Mouse (Mus musculus): ENCODE results near the gene Hist3h2ba.

The Hist3h2ba gene

DNA sequence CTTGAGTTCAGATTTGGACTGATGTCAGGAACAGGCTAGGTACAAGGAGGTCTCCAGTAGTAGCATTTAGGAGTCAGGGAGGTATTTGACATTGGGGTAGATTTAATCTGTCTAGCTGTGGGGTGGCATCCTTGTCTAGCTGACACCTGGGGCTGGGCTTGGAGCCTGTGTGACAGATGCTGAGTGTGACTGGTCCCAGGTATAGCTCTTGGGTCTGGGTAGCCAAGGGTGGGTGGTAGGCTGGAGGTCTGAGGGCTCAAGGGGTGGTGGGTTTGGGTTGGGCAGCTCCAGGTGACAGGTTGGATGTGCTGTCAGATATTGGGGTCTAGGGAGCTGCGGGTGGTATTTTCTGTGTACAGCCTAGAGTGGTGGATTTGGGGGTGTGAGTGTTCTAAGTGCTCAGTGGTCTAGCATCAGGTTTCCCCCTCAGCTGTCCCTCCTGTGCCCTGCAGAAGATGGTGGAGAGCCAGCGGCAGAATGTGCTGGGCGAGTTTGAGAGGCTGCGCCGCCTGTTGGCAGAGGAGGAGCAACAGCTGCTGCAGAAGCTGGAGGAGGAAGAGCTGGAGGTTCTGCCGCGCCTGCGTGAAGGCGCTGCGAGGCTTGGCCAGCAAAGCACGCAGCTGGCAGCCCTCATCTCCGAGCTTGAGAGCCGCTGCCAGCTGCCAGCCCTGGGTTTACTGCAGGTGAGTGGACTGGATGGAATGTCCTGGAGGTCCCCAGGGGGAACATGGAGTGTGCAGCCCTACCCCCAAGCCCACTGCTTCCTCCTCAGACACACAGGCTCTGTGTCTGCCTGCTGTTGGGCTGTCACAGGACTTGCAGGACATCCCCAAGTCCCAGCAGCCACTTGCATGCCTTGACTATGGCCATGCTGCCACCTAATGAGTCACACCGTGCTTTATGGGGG is 33.1 kb downstream of the Hist3h2ba start:
- ChIA-PET CTCF (interaction anchor here (0.5 to 4.1 kb wide), 39 partner anchors 8 to 856 kb away, joined by 3 to 22 read pairs (median 3); partner anchors contain the start of genes Hist3h2a (in 1 of the 4), Hist3h2ba (in 1 of the 4), Rnf187 (in 1 of the 4) and Trim17 (in 1 of the 4)), POLR2A (interaction anchor here (0.6 to 7.9 kb wide), 20 partner anchors 8 to 246 kb away, joined by 3 to 133 read pairs (median 4); partner anchors contain the start of genes Hist3h2a (in 3 of the 4), Trim17 (in 3 of the 4) and Hist3h2ba (in 1 of the 4))

DNA sequence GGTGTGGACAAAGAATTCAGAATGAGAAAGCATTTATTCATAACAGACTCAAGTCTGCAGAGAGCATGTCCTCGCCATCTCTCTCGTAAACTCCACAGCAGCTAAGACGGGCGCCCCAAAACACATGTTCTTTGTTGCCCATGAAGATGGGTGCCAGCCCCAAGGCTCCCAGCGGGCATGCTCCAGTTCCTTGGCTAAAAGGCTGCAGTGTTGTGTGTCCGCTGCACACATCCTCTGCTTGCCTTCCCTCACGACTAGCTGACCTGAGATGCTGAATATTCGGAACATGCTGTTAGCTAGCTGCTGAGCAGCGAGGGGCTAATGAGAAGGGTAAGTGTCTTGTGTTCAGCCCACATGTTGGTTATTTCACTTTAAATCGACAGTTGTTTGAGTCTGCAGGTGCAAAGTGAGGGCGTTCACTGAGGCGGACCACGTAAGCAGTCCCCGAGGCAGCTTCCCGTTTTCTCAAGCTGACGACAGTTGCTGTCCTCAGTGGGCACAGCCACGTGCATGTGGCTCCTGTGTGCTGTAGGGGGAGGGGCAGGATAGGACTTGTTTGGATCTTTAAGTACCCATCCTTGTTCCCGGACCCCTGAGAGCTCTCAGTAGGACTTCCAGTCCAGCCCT is 33.9 kb downstream of the Hist3h2ba start:
- POLR2A ChIA-PET: interaction anchor here (1.0 to 7.9 kb wide), 13 partner anchors 8 to 245 kb away, joined by 3 to 133 read pairs (median 4); partner anchors contain the start of genes Hist3h2a (in 3 of the 4), Trim17 (in 3 of the 4) and Hist3h2ba (in 1 of the 4)
- CTCF ChIA-PET: interaction anchor here (0.6 to 4.1 kb wide), 33 partner anchors 7 to 320 kb away, joined by 3 to 22 read pairs (median 4); partner anchors contain the start of genes Hist3h2a (in 1 of the 4), Hist3h2ba (in 1 of the 4), Rnf187 (in 1 of the 4) and Trim17 (in 1 of the 4)

DNA sequence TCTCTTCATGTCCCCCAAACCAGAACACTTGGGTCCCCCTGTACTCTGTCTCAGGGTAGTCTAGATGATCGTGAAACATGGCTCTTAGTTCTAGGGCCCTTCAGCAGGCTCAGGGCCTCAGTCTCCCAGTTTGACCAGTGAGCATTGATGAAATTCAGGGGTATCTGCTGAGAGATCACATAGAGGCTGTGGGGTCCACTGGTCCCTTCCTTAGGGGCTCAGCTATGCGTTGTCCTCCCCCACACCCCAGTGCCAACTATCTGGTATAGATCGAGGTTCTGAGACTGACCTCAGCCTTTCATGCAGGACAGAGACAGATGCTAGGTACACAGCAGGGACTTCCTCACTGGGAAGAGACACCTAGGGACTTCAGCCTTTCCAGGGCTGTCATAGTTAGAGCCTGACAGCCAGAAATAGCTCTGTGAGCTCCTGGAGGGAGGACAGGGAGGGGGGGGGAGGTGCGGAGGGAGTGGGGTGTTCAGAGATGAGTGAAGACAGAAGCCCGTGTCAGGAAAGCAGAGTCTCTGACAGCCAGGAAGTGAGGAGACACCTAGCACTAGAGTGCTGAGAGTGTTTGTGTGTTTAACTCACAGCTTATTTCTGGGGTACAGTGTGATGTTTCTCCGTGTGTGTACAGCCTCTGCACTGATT is 35.1 kb downstream of the Hist3h2ba start:
- POLR2A ChIA-PET: interaction anchor here in 3 of 4 experiments (0.6 to 7.9 kb wide), 9 partner anchors 8 to 1041 kb away, joined by 3 to 133 read pairs (median 4); partner anchors contain the start of genes Hist3h2a (in 1 of the 3) and Trim17 (in 1 of the 3)

GRCm38 (mm10) chr11:58984657-58985056 is 35.9 kb downstream of the Hist3h2ba start:
- ChIA-PET CTCF (interaction anchor here in 2 of 4 experiments (0.6 to 1.4 kb wide), 2 partner anchors 70 to 233 kb away, joined by 3 read pairs; no protein-coding TSS in a partner anchor), POLR2A (interaction anchor here in 3 of 4 experiments (0.6 to 1.3 kb wide), 7 partner anchors 8 to 1041 kb away, joined by 3 to 6 read pairs (median 3); no protein-coding TSS in a partner anchor)

More for the DNA sequence above, 35.1 kb downstream of the Hist3h2ba start:
- CTCF ChIA-PET: interaction anchor here in 2 of 4 experiments (1.2 to 1.4 kb wide), 2 partner anchors 14 to 69 kb away, joined by 3 read pairs; no protein-coding TSS in a partner anchor

DNA sequence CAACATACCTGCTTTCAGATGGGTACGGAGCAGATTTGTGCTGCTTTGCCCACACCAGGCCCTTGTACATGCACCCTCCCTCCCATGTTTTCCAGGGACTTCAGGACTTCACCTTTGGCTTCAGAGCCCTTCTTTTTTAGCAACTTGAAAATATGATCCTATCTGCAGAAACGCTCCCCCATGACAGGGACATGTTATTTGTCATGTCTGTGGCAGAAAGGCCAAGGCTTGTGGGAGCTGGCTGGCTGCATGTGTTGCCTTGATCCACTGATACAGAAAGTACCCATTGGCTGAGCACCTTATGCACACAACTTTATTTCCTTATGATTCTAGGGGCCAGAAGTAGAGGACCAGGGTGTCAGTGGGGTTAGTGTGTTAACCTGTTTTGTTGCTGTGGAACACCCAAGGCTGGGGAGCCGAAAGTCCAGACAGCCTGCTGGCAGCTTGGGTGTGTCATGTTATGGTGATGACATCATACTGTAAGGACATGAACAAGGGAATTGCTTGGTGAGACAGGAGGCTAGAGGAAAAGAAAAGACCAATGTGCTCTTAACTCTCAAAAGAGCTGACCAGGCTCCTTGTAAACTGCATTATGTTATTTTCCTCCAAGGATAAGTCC is 36.7 kb downstream of the Hist3h2ba start:
- CTCF ChIA-PET: interaction anchor here in 2 of 4 experiments (0.6 to 1.5 kb wide), 2 partner anchors 23 to 232 kb away, joined by 3 read pairs; no protein-coding TSS in a partner anchor
- POLR2A ChIA-PET: interaction anchor here in 1 of 4 experiments (2.0 kb wide), 1 partner anchor 16 kb away, joined by 5 read pairs; no protein-coding TSS in a partner anchor

GRCm38 (mm10) chr11:58989166-58989565 is 40.4 kb downstream of the Hist3h2ba start:
- ChIA-PET CTCF (interaction anchor here in 2 of 4 experiments (1.3 to 2.3 kb wide), 3 partner anchors 7 to 11 kb away, joined by 3 to 11 read pairs (median 5); partner anchors contain the start of gene Trim11 (in 1 of the 2)), POLR2A (interaction anchor here in 3 of 4 experiments (0.6 to 5.7 kb wide), 14 partner anchors 7 to 218 kb away, joined by 3 to 32 read pairs (median 4); partner anchors contain the start of genes Trim11 (in 3 of the 3), Hist3h2a (in 2 of the 3) and Trim17 (in 2 of the 3))

- POLR2A ChIA-PET: interaction anchor here (0.6 to 5.7 kb wide), 19 partner anchors 8 to 103 kb away, joined by 3 to 32 read pairs (median 3); partner anchors contain the start of genes Trim11 (in 3 of the 4), Hist3h2a (in 2 of the 4) and Trim17 (in 2 of the 4)
- CTCF ChIA-PET: interaction anchor here in 2 of 4 experiments (0.7 to 2.3 kb wide), 7 partner anchors 8 to 75 kb away, joined by 3 to 11 read pairs (median 3); partner anchors contain the start of gene Trim11 (in 2 of the 2)
Measured at GRCm38 (mm10) chr11:58990141-58990540, 41.4 kb downstream of the Hist3h2ba start.

DNA sequence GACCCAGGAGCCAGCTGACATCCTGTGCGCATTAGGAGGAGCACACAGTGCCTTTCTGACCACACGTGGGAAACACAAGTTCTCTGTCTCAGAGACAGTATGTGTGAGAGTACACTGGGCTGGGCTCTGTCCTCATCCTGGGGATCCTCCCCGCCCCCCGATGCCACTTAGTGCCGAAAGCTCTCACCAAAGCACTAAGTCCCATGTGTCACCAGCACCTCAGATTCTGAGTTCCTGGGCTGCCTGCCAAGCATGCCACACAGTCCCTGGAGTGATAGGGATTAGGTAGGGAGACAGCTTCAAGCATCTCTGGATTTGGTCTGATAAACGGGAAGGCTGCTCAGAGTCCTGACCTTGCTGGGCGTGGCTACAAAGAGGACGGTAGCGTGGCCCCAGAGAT is 42.1 kb downstream of the Hist3h2ba start:
- ChIA-PET POLR2A (interaction anchor here (0.6 to 5.7 kb wide), 15 partner anchors 9 to 104 kb away, joined by 3 to 32 read pairs (median 4); partner anchors contain the start of genes Trim11 (in 3 of the 4), Hist3h2a (in 2 of the 4) and Trim17 (in 2 of the 4)), CTCF (interaction anchor here in 2 of 4 experiments (0.6 to 2.3 kb wide), 6 partner anchors 9 to 224 kb away, joined by 3 to 11 read pairs (median 3); partner anchors contain the start of gene Trim11 (in 1 of the 2))

- ChIA-PET POLR2A (interaction anchor here (0.9 to 5.7 kb wide), 13 partner anchors 8 to 216 kb away, joined by 3 to 32 read pairs (median 6); partner anchors contain the start of gene Trim11 (in 3 of the 4)), CTCF (interaction anchor here in 3 of 4 experiments (0.5 to 1.7 kb wide), 4 partner anchors 10 to 78 kb away, joined by 3 to 7 read pairs (median 4); no protein-coding TSS in a partner anchor)
Measured at GRCm38 (mm10) chr11:58991911-58992310, 43.2 kb downstream of the Hist3h2ba start.

GRCm38 (mm10) chr11:58993091-58993670 is 44.5 kb downstream of the Hist3h2ba start:
- POLR2A ChIA-PET: interaction anchor here in 3 of 4 experiments (1.1 to 3.8 kb wide), 12 partner anchors 8 to 214 kb away, joined by 3 to 26 read pairs (median 7); partner anchors contain the start of gene Trim11 (in 3 of the 3)
- CTCF ChIA-PET: interaction anchor here (0.6 to 1.8 kb wide), 7 partner anchors 11 to 190 kb away, joined by 3 to 11 read pairs (median 3); partner anchors contain the start of genes Gjc2 (in 1 of the 4) and Rnf187 (in 1 of the 4)

GRCm38 (mm10) chr11:58994337-58994826 is 45.7 kb downstream of the Hist3h2ba start:
- ChIA-PET CTCF (interaction anchor here in 3 of 4 experiments (1.0 to 1.8 kb wide), 10 partner anchors 12 to 304 kb away, joined by 3 to 11 read pairs (median 3); partner anchors contain the start of gene Trim11 (in 1 of the 3)), POLR2A (interaction anchor here in 3 of 4 experiments (0.6 to 3.8 kb wide), 24 partner anchors 9 to 230 kb away, joined by 3 to 26 read pairs (median 3); partner anchors contain the start of genes Hist3h2a (in 2 of the 3), Trim11 (in 2 of the 3), Trim17 (in 2 of the 3) and Iba57 (in 1 of the 3))

- POLR2A ChIA-PET: interaction anchor here in 3 of 4 experiments (0.6 to 3.8 kb wide), 20 partner anchors 8 to 229 kb away, joined by 3 to 26 read pairs (median 4); partner anchors contain the start of genes Hist3h2a (in 2 of the 3), Trim11 (in 2 of the 3), Trim17 (in 2 of the 3) and Hist3h2ba (in 1 of the 3)
- CTCF ChIA-PET: interaction anchor here (1.0 to 1.8 kb wide), 12 partner anchors 13 to 303 kb away, joined by 3 to 11 read pairs (median 3); partner anchors contain the start of gene Trim11 (in 1 of the 4)
Measured at GRCm38 (mm10) chr11:58995061-58995806, 46.5 kb downstream of the Hist3h2ba start.

GRCm38 (mm10) chr11:58995807-58996370 is 47.2 kb downstream of the Hist3h2ba start:
- ChIA-PET CTCF (interaction anchor here in 3 of 4 experiments (1.1 to 1.4 kb wide), 4 partner anchors 14 to 89 kb away, joined by 3 to 5 read pairs (median 3); no protein-coding TSS in a partner anchor), POLR2A (interaction anchor here in 2 of 4 experiments (1.1 to 3.8 kb wide), 5 partner anchors 17 to 47 kb away, joined by 3 to 26 read pairs (median 11); partner anchors contain the start of genes Trim11 (in 2 of the 2), Hist3h2a (in 1 of the 2), Hist3h2ba (in 1 of the 2) and Trim17 (in 1 of the 2))

GRCm38 (mm10) chr11:58997541-58997940 is 48.8 kb downstream of the Hist3h2ba start:
- POLR2A ChIA-PET: interaction anchor here in 2 of 4 experiments (1.1 to 1.4 kb wide), 4 partner anchors 8 to 55 kb away, joined by 3 to 4 read pairs (median 4); partner anchors contain the start of genes Hist3h2a (in 1 of the 2) and Trim17 (in 1 of the 2)
- CTCF ChIA-PET: interaction anchor here in 3 of 4 experiments (0.6 to 1.0 kb wide), 4 partner anchors 15 to 153 kb away, joined by 3 to 4 read pairs (median 4); no protein-coding TSS in a partner anchor

All from embryonic stem cell, embryonic (primary cell).